Mouse (Mus musculus) monocyte, adult 59 days (primary cell): ENCODE measurements around the gene Gm17577. TPM values are rescaled to one million over a fixed set of nuclear protein-coding genes. Genes with fewer than 3 reads are reported as not detected.

Experiments used
- total RNA-seq, 2 experiments: library from RNA; stranded (reverse); gene quantifications; one replicate each; pipeline ENCODE4 v1.2.4; 2023

Gm17577 gene
- not detected for total RNA-seq

GRCm38 (mm10) chrX:123246807-123247206 is at the start of gene Gm17577:
Gene Gm17577 (minus strand): TSS chrX:123246907.

DNA sequence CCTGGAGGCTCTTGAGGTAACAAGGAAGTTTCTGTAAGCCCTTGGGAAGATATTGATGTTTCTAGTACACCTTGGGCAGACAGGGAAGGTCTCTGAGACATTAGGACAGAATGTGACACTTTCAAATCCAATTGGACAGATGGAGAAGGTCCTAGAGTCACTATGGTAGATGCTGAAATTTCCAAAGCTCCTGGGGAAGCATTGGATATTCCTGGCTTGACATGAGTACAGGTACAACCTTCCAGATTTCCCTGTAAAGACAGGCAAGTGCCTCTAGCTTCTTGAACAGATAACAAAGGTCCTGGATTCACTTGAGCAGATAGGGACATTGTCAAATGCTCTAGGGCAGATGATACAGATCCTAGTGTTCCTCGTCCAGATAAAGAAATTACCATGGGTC is 24.3 kb downstream of the Gm17577 start, which contains the start of gene Srsx:
TSS of gene Srsx (minus strand) at position 101 of the 400 bp plus-strand sequence.

Other genes starting within 250 kb of the Gm17577 start
- gene Gm17521, start 217.2 kb downstream of the Gm17577 start, total RNA-seq = not detected
- gene Cldn34c1, start 143.4 kb downstream of the Gm17577 start, total RNA-seq = under 1 TPM; 0.18 to 0.24 TPM
- not detected for gene Srsx, start 24.4 kb downstream of the Gm17577 start, total RNA-seq